Mouse (Mus musculus) MEL (cell line): ENCODE data around the gene Ptpn14. TPM values are rescaled to one million over a fixed set of nuclear protein-coding genes. Genes with fewer than 3 reads are reported as not detected.

Source experiments
- DNase-seq: peaks from one replicate; pipeline ENCODE4 v3.0.0; 2011; ENCODE audit warnings: low read depth, low spot score
- H3K27ac ChIP-seq: 2 replicates; pipeline ENCODE4 v1.5.1; 2012; ENCODE audit warnings: low read depth, mild to moderate bottlenecking, control low read depth, low read length, moderate library complexity; ENCODE audit not compliant: control insufficient read depth
- H3K27me3 ChIP-seq, 2 experiments: fragments of 150-350 bp in 1 of 2; sonication (generic) in 1 of 2; 2 replicates each; pipeline ENCODE4 v1.6.1; 2012; ENCODE audit warnings: low read length in 2 of 2, mild to moderate bottlenecking in 2 of 2, improper control_type of control experiment in 1 of 2, moderate library complexity in 1 of 2; ENCODE audit not compliant: insufficient read depth in 2 of 2, control insufficient read depth in 1 of 2
- H3K36me3 ChIP-seq, 2 experiments: 2 replicates each; pipeline ENCODE4 v1.6.1; 2012 to 2014; ENCODE audit warnings: low read length in 2 of 2, improper control_type of control experiment in 1 of 2, inconsistent platforms in 1 of 2, mild to moderate bottlenecking in 1 of 2; ENCODE audit not compliant: insufficient read depth in 2 of 2, control insufficient read depth in 1 of 2
- H3K4me1 ChIP-seq, 2 experiments: fragments of 150-350 bp in 1 of 2; sonication (generic) in 1 of 2; 2 replicates each; pipeline ENCODE4 v1.6.1; 2012; ENCODE audit warnings: low read length in 2 of 2, improper control_type of control experiment in 1 of 2, mild to moderate bottlenecking in 1 of 2; ENCODE audit not compliant: insufficient read depth in 2 of 2, control insufficient read depth in 1 of 2
- H3K4me3 ChIP-seq, 2 experiments: fragments of 150-350 bp in 1 of 2; sonication (generic) in 1 of 2; 2 replicates each; pipeline ENCODE4 v1.5.1; 2012; ENCODE audit warnings: low read depth in 2 of 2, low read length in 2 of 2, mild to moderate bottlenecking in 2 of 2, moderate library complexity in 2 of 2, control low read depth in 1 of 2, improper control_type of control experiment in 1 of 2; ENCODE audit not compliant: control insufficient read depth in 1 of 2, insufficient read depth in 1 of 2
- H3K79me2 ChIP-seq: 2 replicates; pipeline ENCODE4 v1.6.1; 2012; ENCODE audit warnings: mild to moderate bottlenecking, low read length, moderate library complexity; ENCODE audit not compliant: control insufficient read depth, poor library complexity, insufficient read depth
- H3K9ac ChIP-seq: 2 replicates; pipeline ENCODE4 v1.6.1; 2012; ENCODE audit warnings: low read depth, mild to moderate bottlenecking, control low read depth, low read length, moderate library complexity; ENCODE audit not compliant: control insufficient read depth, poor library complexity, severe bottlenecking
- H3K9me3 ChIP-seq: fragments of 150-350 bp; sonication (generic); replicated peaks from 2 replicates; pipeline ENCODE4 v1.6.1; 2012; ENCODE audit warnings: mild to moderate bottlenecking, low read length, improper control_type of control experiment, moderate library complexity; ENCODE audit not compliant: insufficient read depth
- BHLHE40 ChIP-seq: IDR thresholded peaks from 2 replicates; pipeline ENCODE4 v1.6.1; 2012; ENCODE audit warnings: low read depth, mild to moderate bottlenecking, inconsistent platforms, low read length, improper control_type of control experiment, borderline replicate concordance
- CHD2 ChIP-seq: IDR thresholded peaks from 2 replicates; pipeline ENCODE4 v1.6.1; 2011; ENCODE audit warnings: low read length, improper control_type of control experiment
- ELF1 ChIP-seq: IDR thresholded peaks from 2 replicates; pipeline ENCODE4 v1.6.1; 2014; ENCODE audit warnings: low read depth, mild to moderate bottlenecking, inconsistent platforms, low read length, improper control_type of control experiment, moderate library complexity
- EP300 ChIP-seq, 2 experiments: IDR thresholded peaks; 2 replicates each; pipeline ENCODE4 v1.6.1; 2011; ENCODE audit warnings: improper control_type of control experiment in 2 of 2, low read length in 2 of 2, low read depth in 1 of 2, mild to moderate bottlenecking in 1 of 2
- GATA1 ChIP-seq: IDR thresholded peaks from 2 replicates; pipeline ENCODE4 v1.6.1; 2011; ENCODE audit warnings: low read depth, low read length, improper control_type of control experiment
- HCFC1 ChIP-seq: IDR thresholded peaks from 2 replicates; pipeline ENCODE4 v1.6.1; 2012; ENCODE audit warnings: low read depth, mild to moderate bottlenecking, inconsistent platforms, low read length, improper control_type of control experiment, moderate library complexity
- JUND ChIP-seq: IDR thresholded peaks from 2 replicates; pipeline ENCODE4 v1.6.1; 2011; ENCODE audit warnings: low read depth, mild to moderate bottlenecking, improper control_type of control experiment, low read length
- KAT2A ChIP-seq: conservative IDR thresholded peaks from 2 replicates; pipeline ENCODE4 v1.6.1; 2012; ENCODE audit warnings: low read depth, low read length, improper control_type of control experiment, inconsistent platforms
- MAX ChIP-seq: IDR thresholded peaks from 2 replicates; pipeline ENCODE4 v1.6.1; 2011; ENCODE audit warnings: low read length, improper control_type of control experiment
- MEF2A ChIP-seq: IDR thresholded peaks from 2 replicates; pipeline ENCODE4 v1.6.1; 2014; ENCODE audit warnings: low read depth, mild to moderate bottlenecking, inconsistent platforms, low read length, improper control_type of control experiment; ENCODE audit not compliant: poor library complexity, insufficient replicate concordance, severe bottlenecking; ENCODE audit errors: extremely low read depth
- MYB ChIP-seq: IDR thresholded peaks from 2 replicates; pipeline ENCODE4 v1.6.1; 2011; ENCODE audit warnings: mild to moderate bottlenecking, low read depth, low read length, improper control_type of control experiment
- NELFE ChIP-seq: IDR thresholded peaks from 2 replicates; pipeline ENCODE4 v1.6.1; 2011; ENCODE audit warnings: low read depth, low read length, improper control_type of control experiment
- POLR2A ChIP-seq, 2 experiments: IDR thresholded peaks; 2 replicates each; pipeline ENCODE4 v1.6.1; 2011 to 2012; ENCODE audit warnings: low read length in 2 of 2, mild to moderate bottlenecking in 2 of 2, control low read depth in 1 of 2, improper control_type of control experiment in 1 of 2, low read depth in 1 of 2, moderate library complexity in 1 of 2; ENCODE audit not compliant: control insufficient read depth in 1 of 2, insufficient read depth in 1 of 2, poor library complexity in 1 of 2
- POLR2AphosphoS2 ChIP-seq: IDR thresholded peaks from 2 replicates; pipeline ENCODE4 v1.6.1; 2011; ENCODE audit warnings: low read length, improper control_type of control experiment
- RCOR1 ChIP-seq: IDR thresholded peaks from 2 replicates; pipeline ENCODE4 v1.6.1; 2012; ENCODE audit warnings: low read depth, mild to moderate bottlenecking, inconsistent platforms, low read length, improper control_type of control experiment
- SIN3A ChIP-seq: IDR thresholded peaks from 2 replicates; pipeline ENCODE4 v1.6.1; 2012; ENCODE audit warnings: low read length, improper control_type of control experiment, inconsistent platforms
- SMC3 ChIP-seq: IDR thresholded peaks from 2 replicates; pipeline ENCODE4 v1.6.1; 2011; ENCODE audit warnings: low read depth, low read length, improper control_type of control experiment
- TAL1 ChIP-seq: IDR thresholded peaks from 2 replicates; pipeline ENCODE4 v1.6.1; 2012; ENCODE audit warnings: mild to moderate bottlenecking, inconsistent platforms, low read length, moderate library complexity, mixed read lengths
- USF1 ChIP-seq: IDR thresholded peaks from 2 replicates; pipeline ENCODE4 v1.6.1; 2014; ENCODE audit warnings: low read depth, mild to moderate bottlenecking, inconsistent platforms, low read length, improper control_type of control experiment, moderate library complexity
- ZKSCAN1 ChIP-seq: IDR thresholded peaks from 2 replicates; pipeline ENCODE4 v1.6.1; 2012; ENCODE audit warnings: low read depth, mild to moderate bottlenecking, inconsistent platforms, low read length, improper control_type of control experiment, moderate library complexity
- ZNF384 ChIP-seq: IDR thresholded peaks from 2 replicates; pipeline ENCODE4 v1.6.1; 2012; ENCODE audit warnings: low read depth, mild to moderate bottlenecking, inconsistent platforms, low read length, improper control_type of control experiment
- polyA plus RNA-seq, 2 experiments: library from polyadenylated mRNA; stranded (reverse) in 1 of 2; unstranded in 1 of 2; fragments of >175 nt in 1 of 2; fragments of >200 nt in 1 of 2; gene quantifications; 2 replicates each; pipeline versions ENCODE4 v1.2.1 to v1.2.4; 2012; ENCODE audit warnings: low replicate concordance in 2 of 2, low read depth in 1 of 2; ENCODE audit not compliant: insufficient read length in 2 of 2, insufficient read depth in 1 of 2, missing spikeins in 1 of 2
- total RNA-seq: library from RNA; depleted of rRNA; stranded (reverse); fragments of 300-350 nt; gene quantifications from 2 replicates; pipeline ENCODE4 v1.2.3, GENCODE M21; 2012

Ptpn14 gene
- total and polyA plus RNA-seq, 3 experiments = 0.62 to 1.0 TPM; not detected in 1

DNA sequence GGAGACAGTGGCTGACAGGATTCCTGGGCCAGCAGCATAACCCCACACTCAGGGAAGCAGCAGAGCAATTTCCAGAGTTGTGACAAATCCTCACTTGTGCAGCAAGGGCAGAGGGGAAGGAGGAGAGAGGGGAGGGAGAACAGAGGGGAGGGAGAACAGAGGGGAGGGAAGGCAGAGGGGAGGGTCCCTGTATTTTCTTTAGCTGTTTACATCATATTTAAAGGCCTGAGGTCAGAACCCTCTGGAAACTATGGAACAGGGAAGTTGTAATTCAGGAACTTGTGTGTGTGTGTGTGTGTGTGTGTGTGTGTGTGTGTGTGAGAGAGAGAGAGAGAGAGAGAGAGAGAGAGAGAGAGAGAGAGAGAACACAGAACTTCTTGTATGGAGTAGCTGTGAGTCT, 21.1 kb upstream of the Ptpn14 start:
- Histone ChIP-seq H3K4me3 (no peak overlapping the region), H3K36me3 (no peaks in the 10 kb centered on the region), H3K27ac (no peak overlapping the region), H3K27me3 (no peaks in the 10 kb centered on the region; a peak in 1 of 4 replicates), H3K4me1 (no peaks in the 10 kb centered on the region), H3K9ac (no peak overlapping the region), H3K79me2 (no peaks in the 10 kb centered on the region), H3K9me3 (no peaks in the 10 kb centered on the region)
- no peak for DNase-seq
- TF ChIP-seq EP300 (IDR thresholded peaks at IDR 0.05; ENCODE audit: low read depth in 1 of 2, low read length in 2 of 2) (no peak), JUND (no peak), CHD2 (no peak), POLR2AphosphoS2 (no peak), GATA1 (no peak), MYB (no peak), POLR2A (IDR thresholded peaks at IDR 0.05; ENCODE audit: control insufficient read depth in 1 of 2, insufficient read depth in 1 of 2, low read depth in 1 of 2, low read length in 2 of 2, poor library complexity in 1 of 2) (no peak), ZNF384 (no peak), USF1 (no peak), MEF2A (no peak), MAX (no peak), RCOR1 (no peak), NELFE (no peak), ELF1 (no peak), ZKSCAN1 (no peak), KAT2A (no peak), SIN3A (no peak), BHLHE40 (no peak), HCFC1 (no peak), SMC3 (no peak)

DNA sequence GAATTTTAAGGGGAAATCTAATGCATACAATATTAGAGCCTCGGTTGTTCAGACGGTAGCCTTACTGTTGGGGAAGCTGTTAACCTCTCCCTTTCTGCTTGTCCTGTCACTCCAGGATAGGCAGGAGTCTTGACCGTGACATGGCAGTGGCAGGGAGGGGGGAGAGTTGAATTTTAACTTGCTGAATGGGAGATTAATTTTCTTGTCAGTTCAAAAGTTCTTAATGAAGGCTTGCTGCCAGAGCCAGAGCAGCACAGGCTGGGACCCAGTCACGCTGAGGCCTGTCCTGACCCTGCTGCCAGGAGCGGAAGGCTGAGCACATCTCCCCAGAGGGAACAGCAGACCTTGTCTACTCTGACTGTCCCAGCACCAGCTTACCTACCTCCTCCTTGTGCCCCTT, 20.6 kb upstream of the Ptpn14 start:
- Histone ChIP-seq H3K79me2 (no peaks in the 10 kb centered on the region), H3K36me3 (no peaks in the 10 kb centered on the region), H3K4me3 (no peak overlapping the region), H3K9ac (no peak overlapping the region), H3K9me3 (no peaks in the 10 kb centered on the region), H3K27me3 (no peaks in the 10 kb centered on the region; a peak in 1 of 4 replicates), H3K4me1 (no peaks in the 10 kb centered on the region), H3K27ac (no peak overlapping the region)
- DNase-seq = no peak
- no peak for TF ChIP-seq TAL1
